ENCODE assay signal across 29 mouse cellular contexts in genomic region chr6:48608124-48608523, GRCm38 (mm10). TPM values are rescaled to one million over a fixed set of nuclear protein-coding genes. Genes with fewer than 3 reads are reported as not detected.
DNase-seq lines count a peak whose midpoint lies in the region; ATAC-seq and TF ChIP-seq lines count a peak whose summit lies in the region.
"Had no signal": no experiment of that assay in that cellular context is flagged by ENCODE, and none has a peak within 500 bp of the region (broad histone marks: within the 10 kb centered on the region; RNA-seq: fewer than 3 reads in every experiment).

No protein-coding gene starts in this region.

- no peak for TF ChIP-seq CTCF in liver, adult 2 months (IDR thresholded peaks at IDR 0.05; ENCODE audit: low read depth, low read length)
- TF ChIP-seq CTCF in liver, postnatal 0 days (IDR thresholded peaks at IDR 0.05; ENCODE audit: low read depth), result no peak

- peak; percentile 18 for DNase-seq in liver, adult 2 months (ENCODE audit: extremely low read depth, low read depth, low spot score)
- DNase-seq in liver, postnatal 0 days, result no peak
- peak; percentile 58 for DNase-seq in adrenal gland, postnatal 10 days
- peak; percentile 64 to 77 for DNase-seq in adrenal gland, postnatal 36 days
- DNase-seq in embryo, embryonic 9.5 days (ENCODE audit: extremely low spot score), result no peak
- DNase-seq: cerebellum, adult 18-20 months; cerebellum, adult 9-10 months; cerebellum, postnatal 14 days; gastrocnemius, postnatal 10 days; gastrocnemius, postnatal 36 days had no signal

- no peak overlapping the region for H3K27ac ChIP-seq in liver, adult 2 months (replicated peaks; ENCODE audit: insufficient read depth, low read depth, low read length)
- H3K27ac ChIP-seq in liver, postnatal 0 days (ENCODE audit: low read depth), result no peak overlapping the region
- H3K27ac ChIP-seq: embryonic facial prominence, embryonic 12.5 days; embryonic facial prominence, embryonic 15.5 days; forebrain, embryonic 15.5 days; hindbrain, embryonic 12.5 days; hindbrain, embryonic 15.5 days had no signal

- 59% methylated on average over 2 of the region's 2 CpGs for whole genome bisulfite sequencing in liver, adult 2 months
- 77% methylated on average over 2 of the region's 2 CpGs for WGBS in liver, postnatal 0 days (ENCODE audit: insufficient replicate concordance)

- peaks cover 3% of the 10 kb centered on the region; the same call in 1 of the 2 replicates for H3K79me2 ChIP-seq in liver, adult 2 months (ENCODE audit: control insufficient read depth, insufficient read depth, low read length)

- no peaks in the 10 kb centered on the region for H3K4me1 ChIP-seq in liver, adult 2 months (ENCODE audit: control insufficient read depth, insufficient read depth, low read length)
- peaks cover under 1% of the 10 kb centered on the region; the same call in 1 of the 2 replicates for H3K4me1 ChIP-seq in liver, postnatal 0 days (ENCODE audit: insufficient read depth)
- H3K4me1 ChIP-seq: embryonic facial prominence, embryonic 12.5 days had no signal

- TF ChIP-seq POLR2A in liver, adult 2 months (IDR thresholded peaks at IDR 0.05; ENCODE audit: extremely low read depth, insufficient read depth, low read length), result no peak

- no peaks in the 10 kb centered on the region for H3K36me3 ChIP-seq in liver, adult 2 months (ENCODE audit: control insufficient read depth, insufficient read depth, low read length)
- H3K36me3 ChIP-seq in liver, postnatal 0 days (replicated peaks; ENCODE audit: insufficient read depth, low read length), result no peaks in the 10 kb centered on the region
- H3K36me3 ChIP-seq: embryonic facial prominence, embryonic 15.5 days had no signal

- H3K9me3 ChIP-seq in liver, postnatal 0 days (ENCODE audit: low read length), result no peaks in the 10 kb centered on the region
- H3K9me3 ChIP-seq: embryonic facial prominence, embryonic 12.5 days; embryonic facial prominence, embryonic 15.5 days; forebrain, embryonic 15.5 days; hindbrain, embryonic 12.5 days; hindbrain, embryonic 15.5 days had no signal

- ATAC-seq in liver, postnatal 0 days, result no peak
- no peak for ATAC-seq in megakaryocyte, adult 5-6 weeks (ENCODE audit: poor library complexity, severe bottlenecking)
- ATAC-seq: CD4-positive, CD25-positive, alpha-beta regulatory T cell, adult 4 months; forebrain, embryonic 15.5 days; intestine, postnatal 0 days had no signal

- H3K4me2 ChIP-seq in liver, postnatal 0 days (ENCODE audit: low read depth, low read length), result no peak overlapping the region
- H3K4me2 ChIP-seq: embryonic facial prominence, embryonic 12.5 days; embryonic facial prominence, embryonic 15.5 days; forebrain, embryonic 15.5 days; heart, embryonic 11.5 days; hindbrain, embryonic 12.5 days; hindbrain, embryonic 15.5 days had no signal

- no peaks in the 10 kb centered on the region for H3K27me3 ChIP-seq in liver, adult 2 months (ENCODE audit: control insufficient read depth, insufficient read depth, low read length)
- H3K27me3 ChIP-seq in liver, postnatal 0 days (ENCODE audit: insufficient read depth, low read length), result no peaks in the 10 kb centered on the region
- H3K27me3 ChIP-seq: embryonic facial prominence, embryonic 12.5 days; embryonic facial prominence, embryonic 15.5 days; forebrain, embryonic 15.5 days; hindbrain, embryonic 12.5 days; hindbrain, embryonic 15.5 days had no signal

- H3K9ac ChIP-seq in liver, adult 2 months (ENCODE audit: low read depth, low read length), result no peak overlapping the region
- no peak overlapping the region for H3K9ac ChIP-seq in liver, postnatal 0 days (replicated peaks)
- H3K9ac ChIP-seq: embryonic facial prominence, embryonic 12.5 days; embryonic facial prominence, embryonic 15.5 days; forebrain, embryonic 15.5 days; hindbrain, embryonic 12.5 days; hindbrain, embryonic 15.5 days had no signal

- H3K4me3 ChIP-seq in liver, adult 2 months (ENCODE audit: insufficient read depth, low read depth, low read length), result no peak overlapping the region
- no peak overlapping the region for H3K4me3 ChIP-seq in liver, postnatal 0 days (ENCODE audit: low read depth, low read length)
- H3K4me3 ChIP-seq: embryonic facial prominence, embryonic 12.5 days; embryonic facial prominence, embryonic 15.5 days; forebrain, embryonic 15.5 days; hindbrain, embryonic 12.5 days; hindbrain, embryonic 15.5 days had no signal

- no peak for TF ChIP-seq EP300 in liver, postnatal 0 days (IDR thresholded peaks at IDR 0.05; ENCODE audit: low read depth)

RNA-seq across cellular contexts. Expression of gene Zfp775, which starts 6.3 kb away (rescaled TPM):
- total RNA-seq in liver, adult 2 months (2014; rRNA removed), result 0.83 and 1.5 TPM in 2 replicates
- polyA plus RNA-seq in liver, adult 2 months (2012; rRNA removed), result 2.0 and 2.4 TPM in 2 replicates
- polyA plus RNA-seq in liver, postnatal 0 days (2015; fragmentation: Nextera tagmentation; extraction: Ambion mirVana), result 0.93 and 1.8 TPM in 2 replicates
- 1 to 10 TPM; 6.1 to 6.2 TPM for total RNA-seq in adrenal gland, postnatal 10 days (2021)
- total RNA-seq in adrenal gland, postnatal 36 days (2021), result 1 to 10 TPM; 6.8 to 9.5 TPM
- total RNA-seq in megakaryocyte, adult 5-6 weeks (2015), result 0.45 and 0.82 TPM in 2 replicates
- 1.8 and 6.3 TPM in 2 replicates for total RNA-seq in megakaryocyte, adult 5-6 weeks (2017)
- total RNA-seq: MEL had no signal

RNA-seq across cellular contexts. Expression of gene Gm44965, which starts 14.4 kb away (rescaled TPM):
- not detected in 2 replicates for total RNA-seq in liver, adult 2 months (2014; rRNA removed)
- polyA plus RNA-seq in liver, adult 2 months (2012; rRNA removed), result not detected in 2 replicates
- not detected in 2 replicates for polyA plus RNA-seq in liver, postnatal 0 days (2015; fragmentation: Nextera tagmentation; extraction: Ambion mirVana)
- total RNA-seq in adrenal gland, postnatal 10 days (2021), result 1 to 10 TPM in 1 of 2 experiments, not detected in 1; 1.3 TPM
- not detected for total RNA-seq in adrenal gland, postnatal 36 days (2021)
- total RNA-seq in megakaryocyte, adult 5-6 weeks (2015), result not detected in 2 replicates
- not detected in 2 replicates for total RNA-seq in megakaryocyte, adult 5-6 weeks (2017)
- total RNA-seq: gastrocnemius, adult 18-20 months; granulocyte monocyte progenitor cell, adult 5-6 weeks; MEL had no signal
- polyA plus RNA-seq: CD4-positive, CD25-positive, alpha-beta regulatory T cell, adult 4 months; embryonic facial prominence, embryonic 12.5 days; embryonic facial prominence, embryonic 15.5 days; forebrain, embryonic 15.5 days; heart, embryonic 11.5 days; heart, postnatal 0 days; hindbrain, embryonic 12.5 days; intestine, embryonic 14.5 days; intestine, postnatal 0 days had no signal

RNA-seq across cellular contexts. Expression of gene Repin1, which starts 14.4 kb away (rescaled TPM):
- total RNA-seq in liver, adult 2 months (2014; rRNA removed), result 31.1 and 47.2 TPM in 2 replicates
- 73.6 and 74.7 TPM in 2 replicates for polyA plus RNA-seq in liver, adult 2 months (2012; rRNA removed)
- polyA plus RNA-seq in liver, postnatal 0 days (2015; fragmentation: Nextera tagmentation; extraction: Ambion mirVana), result 14.4 and 14.8 TPM in 2 replicates
- 10 to 100 TPM; 37.6 to 42.0 TPM for total RNA-seq in adrenal gland, postnatal 10 days (2021)
- total RNA-seq in adrenal gland, postnatal 36 days (2021), result 10 to 100 TPM; 48.5 to 50.5 TPM
- 1.8 and 2.7 TPM in 2 replicates for total RNA-seq in megakaryocyte, adult 5-6 weeks (2015)
- 4.0 and 4.3 TPM in 2 replicates for total RNA-seq in megakaryocyte, adult 5-6 weeks (2017)
- total RNA-seq: MEL had no signal

RNA-seq across cellular contexts. Expression of gene AI854703, which starts 18.4 kb away (rescaled TPM):
- total RNA-seq in liver, adult 2 months (2014; rRNA removed), result under 0.01 TPM in 2 replicates
- polyA plus RNA-seq in liver, adult 2 months (2012; rRNA removed), result 0.06 and 0.10 TPM in 2 replicates
- 0.16 and 0.20 TPM in 2 replicates for polyA plus RNA-seq in liver, postnatal 0 days (2015; fragmentation: Nextera tagmentation; extraction: Ambion mirVana)
- total RNA-seq in adrenal gland, postnatal 10 days (2021), result 1 to 10 TPM; 1.7 to 3.6 TPM
- 1 to 10 TPM; 1.5 to 1.6 TPM for total RNA-seq in adrenal gland, postnatal 36 days (2021)
- total RNA-seq in megakaryocyte, adult 5-6 weeks (2015), result not detected in 2 replicates
- total RNA-seq in megakaryocyte, adult 5-6 weeks (2017), result not detected in 2 replicates
- total RNA-seq: MEL had no signal

RNA-seq across cellular contexts. Expression of gene Gm45021, which starts 18.7 kb away (rescaled TPM):
- not detected in 2 replicates for total RNA-seq in liver, adult 2 months (2014; rRNA removed)
- not detected in 2 replicates for polyA plus RNA-seq in liver, adult 2 months (2012; rRNA removed)
- not detected in 2 replicates for polyA plus RNA-seq in liver, postnatal 0 days (2015; fragmentation: Nextera tagmentation; extraction: Ambion mirVana)
- total RNA-seq in adrenal gland, postnatal 10 days (2021), result not detected
- not detected for total RNA-seq in adrenal gland, postnatal 36 days (2021)
- not detected in 2 replicates for total RNA-seq in megakaryocyte, adult 5-6 weeks (2015)
- not detected in 2 replicates for total RNA-seq in megakaryocyte, adult 5-6 weeks (2017)
- total RNA-seq: gastrocnemius, adult 18-20 months; gastrocnemius, postnatal 10 days; gastrocnemius, postnatal 36 days; granulocyte monocyte progenitor cell, adult 5-6 weeks; heart, adult 8-10 months; heart, postnatal 25 days; hematopoietic stem cell, adult 5-6 weeks; MEL had no signal
- polyA plus RNA-seq: C2C12; CD4-positive, CD25-positive, alpha-beta regulatory T cell, adult 4 months; embryonic facial prominence, embryonic 12.5 days; embryonic facial prominence, embryonic 15.5 days; forebrain, embryonic 11.5 days; forebrain, embryonic 15.5 days; heart, postnatal 0 days; hindbrain, embryonic 12.5 days; hindbrain, embryonic 15.5 days; intestine, embryonic 14.5 days; intestine, postnatal 0 days had no signal

Comparison
In these comparisons a context has a peak if more than half of its experiments do, and no peak if none do; other contexts are left out.
1. DNase-seq: peak in liver, adult 2 months (single experiment), adrenal gland, postnatal 10 days (single experiment) and adrenal gland, postnatal 36 days (2 of 2); none in liver, postnatal 0 days (single experiment) and embryo, embryonic 9.5 days (single experiment).